Mouse (Mus musculus) kidney, embryonic 15.5 days (tissue): ENCODE measurements around the gene Fbxl13. TPM values are rescaled to one million over a fixed set of nuclear protein-coding genes. Genes with fewer than 3 reads are reported as not detected.

Experiments
- ATAC-seq: fragments of 200-750 bp; cut with Nextera tagmentation; replicated peaks from 2 replicates; pipeline ENCODE4 v1.8.0; 2017; ENCODE audit warnings: moderate TSS enrichment; ENCODE audit not compliant: low FRiP score
- H3K27ac ChIP-seq: fragments of 300-500 bp; sonication (generic); 2 replicates; pipeline ENCODE4 v1.5.1; 2015; ENCODE audit warnings: mild to moderate bottlenecking, inconsistent platforms
- H3K27me3 ChIP-seq: fragments of 300-500 bp; sonication (generic); 2 replicates; pipeline ENCODE4 v1.6.1; 2015; ENCODE audit warnings: inconsistent platforms
- H3K36me3 ChIP-seq: fragments of 300-500 bp; sonication (generic); 2 replicates; pipeline ENCODE4 v1.6.1; 2015; ENCODE audit warnings: inconsistent platforms
- H3K4me1 ChIP-seq: fragments of 300-500 bp; sonication (generic); 2 replicates; pipeline ENCODE4 v1.6.1; 2015; ENCODE audit warnings: inconsistent platforms
- H3K4me2 ChIP-seq: fragments of 300-500 bp; sonication (generic); 2 replicates; pipeline ENCODE4 v1.6.1; 2015; ENCODE audit warnings: moderate library complexity, mild to moderate bottlenecking, inconsistent platforms
- H3K4me3 ChIP-seq: fragments of 300-500 bp; sonication (generic); replicated peaks from 2 replicates; pipeline ENCODE4 v1.5.1; 2015; ENCODE audit warnings: mild to moderate bottlenecking, inconsistent platforms
- H3K9ac ChIP-seq: fragments of 300-500 bp; sonication (generic); 2 replicates; pipeline ENCODE4 v1.6.1; 2015; ENCODE audit warnings: mild to moderate bottlenecking, inconsistent platforms
- H3K9me3 ChIP-seq: fragments of 300-500 bp; sonication (generic); replicated peaks from 2 replicates; pipeline ENCODE4 v1.6.1; 2016; ENCODE audit warnings: inconsistent platforms
- WGBS: fragments of 180-500 bp; shearing (Covaris S2); methylation state at CpG from one replicate; pipeline ENCODE4 v1.1.7; 2015; ENCODE audit warnings: mixed read lengths; 5-methylcytosine and 5-hydroxymethylcytosine counted together
- polyA plus RNA-seq: library from polyadenylated mRNA; unstranded; fragments of >200 nt; fragmentation: Nextera tagmentation; extraction: Ambion mirVana; gene quantifications from 2 replicates; pipeline ENCODE4 v1.2.1, GENCODE M21; 2015

Fbxl13 gene
- 0.22 and 0.42 TPM in 2 replicates for polyA plus RNA-seq

GRCm38 (mm10) chr5:21645439-21646132, at the start of gene Fbxl13, which contains the start of gene Armc10:
Fbxl13 (minus strand) TSS chr5:21645634.
Armc10 (plus strand) TSS chr5:21645813.
- 0 out of 2 replicates have a peak, but pooled peaks cover 12% of the 10 kb centered on the region for H3K27me3 ChIP-seq
- peak within 1 kb of the TSS; percentile 91 for H3K4me3 ChIP-seq
- H3K36me3 ChIP-seq, result peaks cover 27% of the 10 kb centered on the region
- peak; percentile 98 for ATAC-seq
- under 1% methylated on average over 40 of the region's 40 CpGs for WGBS
- H3K9me3 ChIP-seq, result no peaks in the 10 kb centered on the region
- peak within 1 kb of the TSS; percentile 80 for H3K4me2 ChIP-seq
- peak within 1 kb of the TSS; percentile 95 for H3K27ac ChIP-seq
- H3K9ac ChIP-seq, result peak within 1 kb of the TSS; percentile 86
- peaks cover 11% of the 10 kb centered on the region for H3K4me1 ChIP-seq

DNA sequence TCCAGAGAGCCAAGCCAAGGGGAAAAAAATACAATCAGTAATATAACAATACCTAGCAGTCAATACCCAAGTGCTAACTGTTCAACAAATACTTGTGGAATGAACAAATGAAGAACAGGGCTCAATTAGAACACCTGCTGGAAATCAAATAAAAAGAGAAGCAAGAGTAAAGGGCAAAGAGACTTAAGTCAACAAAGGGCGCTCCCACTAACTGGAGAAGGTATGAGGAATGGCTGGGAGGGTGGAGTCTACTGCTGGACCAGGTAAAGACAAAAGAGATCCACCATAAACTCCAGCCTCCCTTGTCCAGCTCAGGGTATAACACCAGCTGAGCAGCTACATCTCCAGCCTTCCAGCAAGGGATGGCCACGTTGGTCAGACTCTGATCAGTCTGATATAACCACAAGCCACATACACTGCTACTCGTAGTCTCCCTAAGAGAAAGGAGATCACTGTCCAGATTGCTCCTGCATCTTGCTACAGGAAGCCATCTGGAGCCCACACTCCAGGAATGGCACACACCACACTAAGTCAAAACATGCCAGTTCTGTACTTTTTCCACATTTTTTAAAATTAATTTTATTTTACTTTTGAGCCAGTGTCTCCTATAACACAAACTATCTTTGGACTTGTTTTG, 49.5 kb upstream of the Fbxl13 start:
- ATAC-seq, result no peak
- 89% methylated on average over 3 of the region's 3 CpGs for WGBS

GRCm38 (mm10) chr5:21693372-21693870, 48.0 kb upstream of the Fbxl13 start:
- Histone ChIP-seq H3K27ac (no peak overlapping the region), H3K4me1 (peaks cover 10% of the 10 kb centered on the region; the same call in 1 of the 2 replicates), H3K27me3 (no peaks in the 10 kb centered on the region), H3K4me3 (no peak overlapping the region), H3K9me3 (no peaks in the 10 kb centered on the region), H3K36me3 (no peaks in the 10 kb centered on the region), H3K9ac (no peak overlapping the region), H3K4me2 (no peak overlapping the region)
- peak; percentile 69; the same call in 1 of the 2 replicates for ATAC-seq
- 37% methylated on average over 3 of the region's 3 CpGs for WGBS

More for the DNA sequence above, 49.5 kb upstream of the Fbxl13 start:
- Histone ChIP-seq H3K4me2 (no peak overlapping the region), H3K4me1 (peaks cover 13% of the 10 kb centered on the region), H3K4me3 (no peak overlapping the region), H3K9me3 (no peaks in the 10 kb centered on the region), H3K36me3 (no peaks in the 10 kb centered on the region), H3K27ac (no peak overlapping the region), H3K9ac (no peak overlapping the region), H3K27me3 (no peaks in the 10 kb centered on the region)

- no peak overlapping the region for H3K9ac ChIP-seq
- ATAC-seq, result no peak
- H3K27ac ChIP-seq, result no peak overlapping the region
- H3K4me1 ChIP-seq, result peaks cover 10% of the 10 kb centered on the region; the same call in 1 of the 2 replicates
- no peak overlapping the region for H3K4me2 ChIP-seq
- 87% methylated on average over 5 of the region's 5 CpGs for WGBS
- H3K27me3 ChIP-seq, result no peaks in the 10 kb centered on the region
- H3K9me3 ChIP-seq, result no peaks in the 10 kb centered on the region
- no peak overlapping the region for H3K4me3 ChIP-seq
- no peaks in the 10 kb centered on the region for H3K36me3 ChIP-seq
These were observed 46.8 kb upstream of the Fbxl13 start for GRCm38 (mm10) chr5:21692230-21692629.

GRCm38 (mm10) chr5:21687042-21687441, 41.6 kb upstream of the Fbxl13 start:
- Histone ChIP-seq H3K9ac (no peak overlapping the region), H3K4me1 (no peaks in the 10 kb centered on the region), H3K27ac (no peak overlapping the region), H3K9me3 (no peaks in the 10 kb centered on the region; the same call in 1 of the 2 replicates), H3K4me2 (no peak overlapping the region), H3K36me3 (peaks cover 24% of the 10 kb centered on the region; the same call in 1 of the 2 replicates), H3K27me3 (no peaks in the 10 kb centered on the region), H3K4me3 (no peak overlapping the region)
- ATAC-seq, result no peak
- WGBS, result 74% methylated on average over 4 of the region's 4 CpGs

GRCm38 (mm10) chr5:21685001-21685400, 39.6 kb upstream of the Fbxl13 start:
- no peak overlapping the region for H3K4me2 ChIP-seq
- no peak overlapping the region for H3K27ac ChIP-seq
- H3K9me3 ChIP-seq, result no peaks in the 10 kb centered on the region; the same call in 1 of the 2 replicates
- no peak for ATAC-seq
- H3K27me3 ChIP-seq, result no peaks in the 10 kb centered on the region
- H3K9ac ChIP-seq, result no peak overlapping the region
- no peak overlapping the region for H3K4me3 ChIP-seq
- H3K4me1 ChIP-seq, result peaks cover 4% of the 10 kb centered on the region
- WGBS, result 80% methylated on average over 10 of the region's 10 CpGs
- H3K36me3 ChIP-seq, result peaks cover 24% of the 10 kb centered on the region; the same call in 1 of the 2 replicates

DNA sequence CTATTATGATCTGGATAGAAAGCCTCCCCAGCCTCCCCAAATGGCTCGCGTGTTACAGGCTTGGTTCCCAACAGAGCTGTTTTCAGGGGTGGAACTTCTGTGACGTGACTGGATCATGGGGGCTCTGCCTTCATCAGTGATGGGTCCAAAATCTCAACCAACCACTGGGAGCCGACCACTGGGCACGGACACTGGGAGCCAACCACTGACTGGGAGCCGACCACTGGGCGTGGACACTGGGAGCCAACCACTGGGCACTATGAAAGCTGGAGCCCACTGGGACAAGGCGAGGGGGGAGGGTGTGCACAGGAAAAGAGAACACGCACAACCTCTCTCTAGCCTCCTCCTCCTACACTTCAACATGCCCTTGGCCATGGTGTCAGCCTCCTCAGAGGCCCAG, 38.4 kb upstream of the Fbxl13 start:
- 93% methylated on average over 9 of the region's 9 CpGs for WGBS
- no peak overlapping the region for H3K4me3 ChIP-seq
- H3K4me1 ChIP-seq, result peaks cover 10% of the 10 kb centered on the region
- H3K9me3 ChIP-seq, result no peaks in the 10 kb centered on the region; the same call in 1 of the 2 replicates
- H3K27ac ChIP-seq, result no peak overlapping the region
- peaks cover 24% of the 10 kb centered on the region; the same call in 1 of the 2 replicates for H3K36me3 ChIP-seq
- H3K9ac ChIP-seq, result no peak overlapping the region
- no peaks in the 10 kb centered on the region for H3K27me3 ChIP-seq
- H3K4me2 ChIP-seq, result no peak overlapping the region
- no peak for ATAC-seq

GRCm38 (mm10) chr5:21680940-21681339, 35.5 kb upstream of the Fbxl13 start:
- Histone ChIP-seq H3K4me3 (no peak overlapping the region), H3K36me3 (peaks cover 28% of the 10 kb centered on the region; the same call in 1 of the 2 replicates), H3K27ac (peak overlapping the region; percentile 29; the same call in 1 of the 2 replicates), H3K27me3 (no peaks in the 10 kb centered on the region), H3K4me1 (peaks cover 10% of the 10 kb centered on the region), H3K4me2 (no peak overlapping the region), H3K9ac (no peak overlapping the region), H3K9me3 (no peaks in the 10 kb centered on the region; the same call in 1 of the 2 replicates)
- 85% methylated on average over 5 of the region's 5 CpGs for WGBS
- no peak for ATAC-seq

DNA sequence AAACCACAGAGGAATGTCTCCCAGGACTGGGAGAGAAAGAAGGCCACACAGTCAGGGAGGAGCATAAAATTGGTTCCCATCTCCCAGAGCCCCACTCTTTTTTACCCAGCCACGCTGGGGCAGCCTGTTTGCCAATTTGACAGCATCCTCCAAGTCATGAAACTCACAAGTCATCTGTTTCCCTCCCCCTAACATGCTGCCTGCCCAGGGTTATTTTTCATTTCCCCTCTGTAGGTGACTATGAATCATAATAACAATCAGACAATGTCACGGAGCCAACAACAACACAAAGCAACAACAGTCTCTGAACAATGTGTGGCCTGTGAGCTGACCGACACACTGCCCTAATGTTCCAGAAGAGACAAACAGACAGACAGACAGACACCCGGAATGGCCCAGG, 34.6 kb upstream of the Fbxl13 start:
- no peak overlapping the region for H3K4me2 ChIP-seq
- H3K27me3 ChIP-seq, result no peaks in the 10 kb centered on the region
- 48% methylated on average over 4 of the region's 4 CpGs for WGBS
- peak overlapping the region; percentile 41; the same call in 1 of the 2 replicates for H3K27ac ChIP-seq
- no peak overlapping the region for H3K9ac ChIP-seq
- ATAC-seq, result no peak
- H3K4me1 ChIP-seq, result peaks cover 16% of the 10 kb centered on the region
- no peak overlapping the region for H3K4me3 ChIP-seq
- peaks cover 34% of the 10 kb centered on the region; the same call in 1 of the 2 replicates for H3K36me3 ChIP-seq
- no peaks in the 10 kb centered on the region; the same call in 1 of the 2 replicates for H3K9me3 ChIP-seq

DNA sequence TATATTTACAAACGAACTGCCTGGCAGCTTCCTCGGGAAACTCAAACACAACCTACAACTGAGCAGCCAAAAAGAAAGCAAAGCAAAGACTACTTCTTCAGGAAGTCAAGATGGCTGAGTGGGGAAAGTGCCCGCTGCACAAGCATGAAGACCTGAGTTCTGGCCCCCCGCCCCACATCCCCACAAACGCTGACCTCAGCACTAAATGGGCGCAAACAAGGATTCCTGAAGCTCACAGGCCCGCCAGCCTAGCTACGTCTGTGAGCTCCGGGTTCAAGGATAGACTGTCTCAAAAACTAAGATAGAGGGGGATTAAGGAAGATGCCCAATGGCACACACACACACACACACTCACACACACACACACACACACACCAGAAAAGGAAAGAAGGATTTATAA, 32.9 kb upstream of the Fbxl13 start:
- Histone ChIP-seq H3K4me1 (peaks cover 33% of the 10 kb centered on the region), H3K36me3 (peaks cover 26% of the 10 kb centered on the region; the same call in 1 of the 2 replicates), H3K27ac (no peak overlapping the region), H3K9ac (no peak overlapping the region), H3K9me3 (no peaks in the 10 kb centered on the region), H3K4me2 (no peak overlapping the region), H3K27me3 (no peaks in the 10 kb centered on the region), H3K4me3 (no peak overlapping the region)
- 97% methylated on average over 9 of the region's 9 CpGs for WGBS
- ATAC-seq, result no peak

GRCm38 (mm10) chr5:21677939-21678338, 32.5 kb upstream of the Fbxl13 start:
- Histone ChIP-seq H3K27me3 (no peaks in the 10 kb centered on the region), H3K36me3 (peaks cover 21% of the 10 kb centered on the region; the same call in 1 of the 2 replicates), H3K27ac (no peak overlapping the region), H3K9ac (no peak overlapping the region), H3K4me2 (no peak overlapping the region), H3K4me1 (peaks cover 37% of the 10 kb centered on the region), H3K9me3 (no peaks in the 10 kb centered on the region), H3K4me3 (no peak overlapping the region)
- ATAC-seq, result no peak
- WGBS, result 93% methylated on average over 6 of the region's 6 CpGs

DNA sequence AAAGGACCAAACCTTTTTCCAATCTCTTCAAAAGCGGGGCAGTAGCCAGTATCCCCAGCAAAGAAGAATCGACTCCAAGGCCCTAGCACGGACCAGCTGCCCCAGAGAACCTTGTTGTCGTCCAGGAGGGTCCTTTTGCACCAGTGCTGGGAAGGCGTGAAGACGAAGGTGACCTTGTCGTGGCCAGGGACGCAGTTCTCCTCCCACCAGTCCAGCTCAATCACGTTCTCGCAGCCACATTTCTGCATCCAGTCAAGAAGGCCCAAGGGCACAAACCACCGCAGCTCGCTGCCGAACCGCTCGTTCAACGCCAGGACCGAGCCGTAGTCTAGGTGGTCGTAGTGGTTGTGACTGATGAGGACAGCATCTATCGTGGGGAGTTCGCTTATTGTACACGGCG, 30.1 kb upstream of the Fbxl13 start:
- no peak overlapping the region for H3K27ac ChIP-seq
- no peak for ATAC-seq
- peaks cover 37% of the 10 kb centered on the region for H3K4me1 ChIP-seq
- H3K27me3 ChIP-seq, result no peaks in the 10 kb centered on the region
- WGBS, result 88% methylated on average over 23 of the region's 23 CpGs
- no peak overlapping the region for H3K9ac ChIP-seq
- no peak overlapping the region for H3K4me3 ChIP-seq
- H3K36me3 ChIP-seq, result peaks cover 17% of the 10 kb centered on the region; the same call in 1 of the 2 replicates
- H3K4me2 ChIP-seq, result no peak overlapping the region
- no peaks in the 10 kb centered on the region for H3K9me3 ChIP-seq
